Mouse (Mus musculus): ENCODE results near the gene Spx. TPM values are rescaled to one million over a fixed set of nuclear protein-coding genes. Genes with fewer than 3 reads are reported as not detected.

Spx gene
- not detected for total RNA-seq (2021)
- long read RNA-seq, experiment 1 = 0 reads
- long read RNA-seq, experiment 2 = 0 reads

GRCm38 (mm10) chr6:142412906-142413491 lies at the start of gene Spx:
Gene Spx (plus strand): TSS chr6:142413441.
- intact Hi-C loops (cut with DNase I) = no loop called here
- no peak for DNase-seq

GRCm38 (mm10) chr6:142365742-142366472 lies 47.3 kb upstream of the Spx start:
- intact Hi-C loops (cut with DNase I) = loop anchor here (10.0 kb wide), 1 partner anchor 389 kb away; the partner anchor contains the start of gene Cmas
- DNase-seq = no peak

- intact Hi-C loops (cut with DNase I) = loop anchor here (10.0 kb wide), 1 partner anchor 388 kb away; the partner anchor contains the start of gene Cmas
- no peak for DNase-seq
Observed at GRCm38 (mm10) chr6:142366473-142367018, 46.7 kb upstream of the Spx start.

GRCm38 (mm10) chr6:142367565-142367964 lies 45.7 kb upstream of the Spx start:
- intact Hi-C loops (cut with DNase I) = loop anchor here (10.0 kb wide), 1 partner anchor 387 kb away; the partner anchor contains the start of gene Cmas
- no peak for DNase-seq

GRCm38 (mm10) chr6:142369568-142369967 lies 43.7 kb upstream of the Spx start:
- intact Hi-C loops (cut with DNase I) = loop anchor here (10.0 kb wide), 1 partner anchor 385 kb away; the partner anchor contains the start of gene Cmas
- DNase-seq = no peak

GRCm38 (mm10) chr6:142377081-142377480 lies 36.2 kb upstream of the Spx start:
- intact Hi-C loops (cut with DNase I) = no loop called here
- no peak for DNase-seq

GRCm38 (mm10) chr6:142378576-142379330 lies 34.5 kb upstream of the Spx start:
- intact Hi-C loops (cut with DNase I) = no loop called here
- no peak for DNase-seq

GRCm38 (mm10) chr6:142379961-142380360 lies 33.3 kb upstream of the Spx start:
- no peak for DNase-seq
- intact Hi-C loops (cut with DNase I) = no loop called here

GRCm38 (mm10) chr6:142381615-142382014 lies 31.6 kb upstream of the Spx start:
- intact Hi-C loops (cut with DNase I) = no loop called here
- no peak for DNase-seq

- no peak for DNase-seq
- intact Hi-C loops (cut with DNase I) = no loop called here
Observed at GRCm38 (mm10) chr6:142384521-142384920, 28.7 kb upstream of the Spx start.

- no peak for DNase-seq
- intact Hi-C loops (cut with DNase I) = loop anchor here (2.0 to 5.0 kb wide), 2 partner anchors 40 to 136 kb away; no protein-coding TSS in a partner anchor
Observed at GRCm38 (mm10) chr6:142386285-142387010, 26.8 kb upstream of the Spx start.

GRCm38 (mm10) chr6:142387011-142387754 lies 26.1 kb upstream of the Spx start, which contains the start of the genes Recql and Golt1b:
Gene Recql (minus strand): TSS chr6:142387087.
Gene Golt1b (plus strand): TSS chr6:142387221.
- DNase-seq = peak; percentile 97
- intact Hi-C loops (cut with DNase I) = loop anchor here (2.0 to 5.0 kb wide), 2 partner anchors 40 to 135 kb away; no protein-coding TSS in a partner anchor

GRCm38 (mm10) chr6:142387755-142388271 lies 25.4 kb upstream of the Spx start:
- intact Hi-C loops (cut with DNase I) = loop anchor here (2.0 to 5.0 kb wide), 2 partner anchors 41 to 134 kb away; no protein-coding TSS in a partner anchor
- DNase-seq = no peak

GRCm38 (mm10) chr6:142389101-142389500 lies 24.1 kb upstream of the Spx start:
- DNase-seq = no peak
- intact Hi-C loops (cut with DNase I) = loop anchor here (5.0 kb wide), 1 partner anchor 133 kb away; no protein-coding TSS in a partner anchor

GRCm38 (mm10) chr6:142392312-142392711 lies 20.9 kb upstream of the Spx start:
- no peak for DNase-seq
- intact Hi-C loops (cut with DNase I) = no loop called here

GRCm38 (mm10) chr6:142394669-142395068 lies 18.6 kb upstream of the Spx start:
- DNase-seq = no peak
- intact Hi-C loops (cut with DNase I) = no loop called here

GRCm38 (mm10) chr6:142395756-142396155 lies 17.5 kb upstream of the Spx start:
- intact Hi-C loops (cut with DNase I) = no loop called here
- DNase-seq = no peak

- intact Hi-C loops (cut with DNase I) = no loop called here
- DNase-seq = no peak
Observed at GRCm38 (mm10) chr6:142411140-142411539, 2.1 kb upstream of the Spx start.

- DNase-seq = no peak
Observed at GRCm38 (mm10) chr6:142413845-142414244, 604 bp downstream of the Spx start.

More at GRCm38 (mm10) chr6:142413845-142414244, 604 bp downstream of the Spx start:
- intact Hi-C loops (cut with DNase I) = no loop called here

Measured in gastrocnemius, postnatal 36 days (tissue).